Mouse (Mus musculus) erythroblast, embryonic 14.5 days (primary cell): ENCODE data around the gene 9130023H24Rik.

Experiments used
- GATA1 ChIP-seq: IDR thresholded peaks from 2 replicates; pipeline ENCODE4 v1.6.1; 2012; ENCODE audit warnings: low read length, inconsistent platforms, mixed read lengths
- TAL1 ChIP-seq: IDR thresholded peaks from 3 replicates; pipeline ENCODE4 v1.6.1; 2012; ENCODE audit warnings: low read length, inconsistent platforms, mixed read lengths

DNA sequence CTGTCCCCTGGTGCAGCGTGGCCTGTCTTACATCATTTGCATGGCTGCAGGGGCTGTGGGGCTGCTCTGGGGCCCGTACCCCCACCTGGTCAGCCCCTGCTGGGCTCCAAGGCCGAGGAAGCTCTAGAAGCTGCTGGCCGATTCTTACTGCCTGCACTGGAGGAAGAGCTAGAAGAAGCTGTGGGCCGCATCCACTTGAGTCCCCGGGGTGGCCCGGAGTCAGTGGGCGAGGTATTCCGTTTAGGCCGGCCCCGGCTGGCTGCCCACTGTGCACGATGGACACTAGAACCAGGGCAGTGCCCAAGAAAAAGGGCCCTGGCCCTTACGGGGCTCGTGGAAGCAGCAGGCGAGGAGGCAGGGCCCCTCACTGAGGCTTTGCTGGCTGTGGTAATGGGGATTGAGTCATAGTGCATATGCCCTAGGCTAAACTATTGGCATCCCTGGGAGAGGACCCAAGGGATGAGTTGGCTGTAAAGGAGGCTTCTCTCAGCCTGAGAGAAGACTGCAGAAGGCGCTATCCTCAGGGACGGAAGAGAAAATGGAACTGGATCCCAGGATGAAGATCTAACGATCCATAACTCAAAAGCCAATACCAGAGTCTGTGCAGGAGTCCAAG lies 6.7 kb upstream of the 9130023H24Rik start:
- TF ChIP-seq TAL1 = no peak
- TF ChIP-seq GATA1 = no peak
